Mouse (Mus musculus) right cerebral cortex, adult 2 months (tissue): ENCODE measurements around the gene Sik2.

Source experiments
- DNase-seq, 2 experiments: peaks; one replicate each; pipeline ENCODE4 v3.0.0; 2021 to 2022; ENCODE audit warnings: low spot score in 2 of 2

Sik2 gene

GRCm38 (mm10) chr9:51008841-51009655 is at the start of gene Sik2:
Gene Sik2, minus strand, starts transcription at chr9:51009073.
- DNase-seq = peak; percentile 77 to 81

DNA sequence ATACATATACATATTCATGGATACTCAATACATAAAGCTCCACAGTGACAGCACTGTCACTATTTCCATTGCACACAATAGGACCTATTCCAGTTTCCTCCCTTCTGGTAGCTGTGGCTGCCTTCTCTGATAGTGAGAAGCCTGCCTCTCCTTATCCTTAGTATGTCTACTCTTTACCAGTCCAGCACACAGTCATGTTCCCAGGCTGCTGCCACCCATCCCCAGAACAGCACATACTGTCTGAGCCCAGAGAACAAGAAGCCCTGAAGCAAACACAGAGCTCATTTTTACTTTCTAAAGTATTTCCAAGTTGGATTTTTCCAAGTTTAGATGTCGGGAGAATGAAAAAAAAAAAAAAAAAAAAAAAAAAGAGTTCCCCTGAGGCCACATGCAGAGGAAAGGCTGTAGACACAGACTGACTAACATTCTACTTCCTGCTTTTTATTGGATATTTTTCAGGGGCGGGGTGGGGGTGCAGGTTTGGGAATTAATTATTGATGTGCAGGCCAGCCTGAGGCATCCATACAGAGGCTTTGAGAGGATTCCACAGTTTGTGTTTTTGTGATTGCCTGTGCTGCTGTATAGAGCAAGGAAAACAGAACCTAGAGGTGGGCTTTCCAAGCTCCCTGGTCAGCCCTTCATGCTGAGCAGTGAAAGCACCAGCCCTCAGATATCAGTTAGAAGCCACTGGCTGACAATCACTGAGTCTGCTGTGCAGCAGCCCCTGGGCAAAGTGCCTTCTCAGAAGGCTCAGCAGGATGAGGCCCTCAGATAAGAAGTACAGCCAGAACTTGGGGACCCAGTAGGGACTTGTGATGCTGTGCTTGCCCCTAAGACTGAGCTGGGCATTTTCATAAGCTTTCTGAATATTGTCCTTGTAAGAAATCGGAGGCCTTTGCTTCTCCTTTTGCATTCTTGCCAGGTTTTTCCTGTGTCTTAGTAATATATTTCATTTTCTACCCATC is 47.8 kb upstream of the Sik2 start:
- no peak for DNase-seq

DNA sequence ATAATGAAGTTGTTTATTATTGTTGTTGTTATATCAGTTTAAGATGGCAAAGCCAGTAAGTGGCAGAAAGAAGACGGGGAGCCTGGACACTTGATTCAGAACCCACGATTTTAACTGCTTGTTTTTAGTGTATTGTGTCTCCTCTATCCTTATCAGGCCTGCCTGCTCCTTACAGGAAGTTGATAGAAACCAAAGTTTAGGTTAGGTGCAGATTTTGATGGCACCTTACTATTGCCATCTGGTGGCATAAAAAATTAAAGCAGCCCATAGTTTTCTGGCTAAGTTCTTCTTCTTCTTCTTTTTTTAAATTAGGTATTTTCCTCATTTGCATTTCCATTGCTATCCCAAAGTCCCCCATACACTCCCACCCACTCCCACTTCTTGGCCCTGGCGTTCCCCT is 43.3 kb upstream of the Sik2 start:
- peak in 1 of 2 experiments; percentile 35 for DNase-seq

- DNase-seq = no peak
Measured at GRCm38 (mm10) chr9:51042136-51042535, 33.3 kb upstream of the Sik2 start.

DNA sequence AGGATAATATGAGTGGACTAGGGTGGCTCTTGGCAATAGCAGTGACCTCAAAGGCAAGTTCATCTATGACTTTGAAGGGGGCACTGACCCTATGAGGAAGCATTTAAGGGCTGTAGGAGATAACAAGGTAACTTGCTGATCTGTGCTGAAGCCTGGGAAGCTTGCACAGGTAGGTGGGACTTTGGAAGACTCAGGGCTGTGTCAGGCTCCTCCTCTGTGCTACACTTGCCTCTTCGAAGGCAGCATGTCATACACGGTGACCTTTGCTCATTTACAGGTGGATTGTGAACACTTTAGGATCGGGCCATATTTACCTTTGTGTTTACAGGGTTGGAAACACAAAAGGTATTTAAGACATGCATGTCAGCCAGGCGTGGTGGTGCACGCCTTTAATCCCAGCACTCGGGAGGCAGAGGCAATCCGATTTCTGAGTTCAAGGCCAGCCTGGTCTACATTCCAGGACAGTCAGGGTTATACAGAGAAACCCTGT is 32.7 kb upstream of the Sik2 start:
- no peak for DNase-seq

- DNase-seq = no peak
Measured at GRCm38 (mm10) chr9:51032785-51033529, 24.1 kb upstream of the Sik2 start.

- DNase-seq = no peak
Measured at GRCm38 (mm10) chr9:51032291-51032690, 23.4 kb upstream of the Sik2 start.

DNA sequence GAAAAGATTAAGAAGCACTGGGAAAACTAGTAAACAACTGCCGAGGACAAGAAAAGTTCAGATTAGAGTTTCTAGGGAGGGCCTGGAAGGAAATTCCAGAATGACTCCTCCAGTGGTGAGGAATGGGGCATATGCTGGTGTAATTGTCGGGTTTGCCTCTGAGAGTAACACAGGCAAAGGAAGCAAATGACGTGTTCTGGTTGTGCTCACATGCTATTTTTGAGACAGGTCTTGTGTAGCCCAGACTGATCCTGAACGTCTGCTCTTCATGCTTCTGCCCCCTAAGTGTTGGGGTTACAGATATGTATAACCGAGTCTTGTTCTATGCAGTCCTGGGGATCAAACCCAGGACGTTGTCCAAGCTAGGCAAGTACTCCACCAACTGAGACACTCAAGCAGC is 22.7 kb upstream of the Sik2 start:
- no peak for DNase-seq

GRCm38 (mm10) chr9:51030147-51030546 is 21.3 kb upstream of the Sik2 start:
- no peak for DNase-seq

GRCm38 (mm10) chr9:51026952-51027351 is 18.1 kb upstream of the Sik2 start:
- DNase-seq = no peak

DNA sequence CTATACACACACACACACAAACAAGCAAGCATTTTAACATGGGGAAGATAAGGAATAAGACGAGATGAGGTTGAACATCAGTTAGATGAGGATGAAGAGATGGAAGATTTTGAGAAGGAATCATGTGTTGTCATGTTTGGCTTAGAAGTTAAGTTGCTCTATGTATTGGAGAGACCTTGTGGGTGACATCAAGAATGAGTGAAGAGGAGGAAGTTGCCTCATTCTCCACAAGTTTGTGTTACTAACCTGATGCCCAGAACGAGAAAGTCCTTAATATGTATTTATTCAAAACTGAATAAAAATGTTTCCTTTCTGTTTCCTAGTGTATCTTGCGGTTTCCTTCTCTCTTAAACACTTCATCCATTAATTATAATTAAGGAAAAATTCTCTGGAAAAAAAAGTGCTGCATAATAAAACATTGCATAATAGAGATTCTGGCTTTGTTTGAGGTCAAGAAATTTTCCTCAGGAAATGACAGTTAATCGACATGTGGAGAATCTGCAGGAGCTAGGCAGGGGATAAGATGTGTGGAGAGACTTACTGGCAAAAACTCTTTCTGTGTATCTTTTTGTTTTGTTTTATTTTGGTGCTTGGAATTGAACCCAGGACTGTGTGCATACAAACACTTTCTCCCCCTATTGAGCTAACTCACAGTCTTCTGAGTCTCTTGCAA is 12.4 kb upstream of the Sik2 start:
- DNase-seq = no peak

GRCm38 (mm10) chr9:51020351-51020750 is 11.5 kb upstream of the Sik2 start:
- no peak for DNase-seq

GRCm38 (mm10) chr9:51019670-51020069 is 10.8 kb upstream of the Sik2 start:
- no peak for DNase-seq

GRCm38 (mm10) chr9:51015732-51016131 is 6.9 kb upstream of the Sik2 start:
- no peak for DNase-seq

GRCm38 (mm10) chr9:51013644-51014043 is 4.8 kb upstream of the Sik2 start:
- DNase-seq = no peak

DNA sequence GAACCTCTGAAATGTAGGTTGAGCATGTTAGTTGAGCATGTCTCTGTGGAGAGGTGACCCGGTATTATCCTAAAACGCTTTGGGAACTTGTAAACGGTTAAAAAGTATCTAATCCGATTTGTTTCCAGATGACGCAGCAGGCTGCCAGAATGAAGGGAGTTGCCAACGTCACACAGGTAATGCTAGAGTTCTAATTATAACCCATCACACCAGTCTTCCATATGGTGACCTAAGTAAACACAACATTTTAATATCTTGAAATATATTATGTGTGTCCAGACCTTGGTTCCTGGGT is 730 bp upstream of the Sik2 start:
- peak in 1 of 2 experiments; percentile 21 for DNase-seq

DNA sequence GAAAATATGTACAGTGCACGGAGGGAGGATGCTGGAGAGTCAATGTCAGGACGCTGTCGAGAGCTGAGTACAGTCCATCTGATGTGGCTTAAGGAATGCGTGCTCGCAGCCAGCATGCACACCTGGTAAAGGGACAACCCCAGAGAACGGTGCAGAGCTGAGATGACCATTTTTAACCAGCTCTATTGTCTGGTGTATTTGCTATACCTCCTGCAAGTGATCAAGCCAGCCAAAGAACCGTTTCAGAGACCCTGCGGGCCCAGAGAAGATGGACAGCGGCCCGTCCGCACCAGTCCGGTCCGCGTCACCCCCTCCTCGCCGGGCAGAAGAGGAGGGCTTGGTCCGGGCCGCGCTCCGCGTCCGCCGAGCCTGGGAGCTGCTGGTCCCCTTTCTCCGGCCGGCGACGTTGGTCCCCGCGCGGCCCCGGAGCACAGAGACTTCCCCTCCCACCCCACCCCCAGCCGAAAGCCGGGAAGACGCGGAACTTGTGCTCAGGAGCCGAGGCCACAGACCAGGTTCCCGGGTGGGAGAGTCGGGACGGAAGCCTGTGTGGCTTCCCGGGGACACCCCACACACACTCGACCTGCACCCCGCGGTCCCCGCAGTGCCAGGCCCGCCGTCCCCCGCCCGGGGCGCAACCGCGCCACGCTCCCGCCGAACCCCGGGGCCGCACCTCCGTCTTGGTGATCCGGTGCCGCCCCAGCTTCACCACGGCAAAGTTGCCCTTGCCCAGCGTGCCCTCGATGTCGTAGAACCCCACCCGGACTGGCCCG is 619 bp downstream of the Sik2 start:
- peak; percentile 21 to 33 for DNase-seq

DNA sequence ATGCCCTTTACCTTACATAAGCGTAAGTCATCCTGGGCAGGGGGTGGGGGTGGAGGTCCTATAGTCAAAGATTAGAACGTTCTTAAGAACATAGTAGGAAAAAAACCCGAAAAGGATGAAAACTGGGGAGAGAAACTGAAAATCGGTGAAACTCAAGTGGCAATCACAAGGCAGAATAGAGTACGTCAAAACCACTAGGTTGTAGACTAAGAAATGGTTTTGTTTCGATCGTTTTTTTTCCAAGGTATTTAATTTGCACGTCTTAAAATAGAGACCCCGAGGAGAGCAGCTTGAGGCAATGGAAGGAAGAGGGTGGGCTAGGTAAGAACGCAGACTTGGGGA is 1.2 kb downstream of the Sik2 start:
- no peak for DNase-seq

DNA sequence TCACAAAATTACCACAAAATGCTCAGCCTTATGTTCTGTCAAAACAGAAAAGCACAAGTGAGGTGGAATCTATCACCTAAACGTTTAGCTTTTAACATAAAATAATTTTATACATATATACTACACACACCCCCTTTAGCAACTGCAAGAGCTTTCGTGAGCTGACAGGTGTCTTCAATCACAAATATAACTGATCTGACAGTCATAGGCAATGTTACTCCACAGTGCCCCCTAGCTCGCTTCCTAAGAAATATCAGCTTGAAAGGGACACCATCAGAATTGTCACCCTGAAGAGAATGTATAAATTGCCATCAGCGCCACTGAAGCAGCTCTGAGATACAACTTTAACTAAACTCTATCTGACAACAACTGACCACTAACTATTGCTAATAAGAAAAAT is 2.0 kb downstream of the Sik2 start:
- peak; percentile 52 to 69 for DNase-seq

DNA sequence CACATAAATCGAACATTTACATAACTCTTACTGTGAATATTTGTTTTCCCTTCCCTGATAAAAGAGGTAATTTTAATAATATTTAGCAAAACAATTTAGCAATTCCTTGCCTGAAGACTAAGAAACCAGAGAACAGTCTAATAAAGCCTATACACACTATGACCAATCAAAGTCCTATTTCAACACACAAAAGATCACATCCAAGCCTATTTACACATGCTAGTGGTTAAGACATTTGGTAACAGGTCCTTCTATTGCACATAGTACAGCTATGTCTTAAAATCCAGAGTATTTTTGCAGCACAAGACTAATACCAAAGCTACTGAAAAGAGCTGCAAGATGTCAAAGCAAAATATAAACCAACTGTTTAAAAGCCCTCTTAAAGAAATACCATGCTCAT is 4.8 kb downstream of the Sik2 start:
- no peak for DNase-seq

DNA sequence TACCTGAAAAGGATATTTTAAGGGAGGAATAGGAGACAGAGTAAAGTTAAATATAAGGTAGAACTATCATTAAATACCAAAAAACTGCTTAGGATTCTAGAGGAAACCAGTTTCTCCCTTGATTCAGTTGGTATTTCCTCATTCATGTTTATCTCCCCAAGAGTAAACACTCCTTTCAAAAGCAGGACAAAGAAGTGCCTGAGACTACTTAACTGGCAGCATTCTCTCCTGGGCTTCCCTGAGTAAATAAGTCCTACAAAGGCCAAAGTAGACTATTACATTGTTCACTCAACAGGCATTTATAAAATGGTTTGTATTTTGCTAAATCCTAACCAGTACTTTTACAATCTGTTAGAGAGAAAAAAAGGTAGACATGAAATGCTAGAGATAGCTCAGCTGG is 22.2 kb downstream of the Sik2 start:
- no peak for DNase-seq
